Mouse (Mus musculus) T-helper 17 cell (primary cell): Measurements from ENCODE around the gene Ubr2.

Source experiments
- in situ Hi-C, 2 experiments: fragments of 300-600 bp; cut with MboI, MseI; formaldehyde crosslinking; loops; 1 replicate in 1 of 2; 2 replicates in 1 of 2; pipeline ENCODE4 v1.15.1; 2025; ENCODE audit warnings: high pct_unique_total_duplicates in 2 of 2

Ubr2 gene

GRCm38 (mm10) chr17:46885218-46885909 lies 125.0 kb downstream of the Ubr2 start:
- in situ Hi-C loops = no loop called here

- in situ Hi-C loops = loop anchor here (5.0 kb wide), 3 partner anchors 47 to 112 kb away; partner anchors contain the start of gene 2310039H08Rik (in 1 of the 2)
These were observed 125.6 kb downstream of the Ubr2 start for GRCm38 (mm10) chr17:46884766-46885165.

- in situ Hi-C loops = loop anchor here (5.0 kb wide), 3 partner anchors 46 to 111 kb away; partner anchors contain the start of gene 2310039H08Rik (in 1 of the 2)
These were observed 127.2 kb downstream of the Ubr2 start for GRCm38 (mm10) chr17:46883107-46883506.

GRCm38 (mm10) chr17:46881728-46882127 lies 128.6 kb downstream of the Ubr2 start:
- in situ Hi-C loops = loop anchor here (5.0 kb wide), 3 partner anchors 44 to 109 kb away; partner anchors contain the start of gene 2310039H08Rik (in 1 of the 2)

- in situ Hi-C loops = loop anchor here (5.0 kb wide), 3 partner anchors 43 to 108 kb away; partner anchors contain the start of gene 2310039H08Rik (in 1 of the 2)
These were observed 130.0 kb downstream of the Ubr2 start for GRCm38 (mm10) chr17:46880322-46880721.

GRCm38 (mm10) chr17:46879841-46880311 lies 130.5 kb downstream of the Ubr2 start:
- in situ Hi-C loops = loop anchor here (5.0 kb wide), 3 partner anchors 43 to 108 kb away; partner anchors contain the start of gene 2310039H08Rik (in 1 of the 2)
